Mouse (Mus musculus) neural tube, embryonic 14.5 days (tissue): ENCODE measurements around the gene BC048671. TPM values are rescaled to one million over a fixed set of nuclear protein-coding genes. Genes with fewer than 3 reads are reported as not detected.

Source experiments
- ATAC-seq: fragments of 200-750 bp; cut with Nextera tagmentation; 2 replicates; pipeline ENCODE4 v1.8.0; 2017; ENCODE audit warnings: low read depth, mild to moderate bottlenecking, moderate TSS enrichment, moderate library complexity
- H3K27ac ChIP-seq: fragments of 300-500 bp; sonication (generic); 2 replicates; pipeline ENCODE4 v1.5.1; 2014; ENCODE audit warnings: low read depth, mild to moderate bottlenecking, control low read depth, low read length, moderate library complexity, mixed read lengths
- H3K27me3 ChIP-seq: fragments of 300-500 bp; sonication (generic); 2 replicates; pipeline ENCODE4 v1.6.1; 2014; ENCODE audit warnings: low read length; ENCODE audit not compliant: control insufficient read depth, insufficient read depth
- H3K36me3 ChIP-seq: fragments of 300-500 bp; sonication (generic); 2 replicates; pipeline ENCODE4 v1.6.1; 2014; ENCODE audit warnings: low read length, mixed read lengths; ENCODE audit not compliant: control insufficient read depth, insufficient read depth
- H3K4me1 ChIP-seq: fragments of 300-500 bp; sonication (generic); 2 replicates; pipeline ENCODE4 v1.6.1; 2014; ENCODE audit warnings: low read length; ENCODE audit not compliant: control insufficient read depth, insufficient read depth
- H3K4me2 ChIP-seq: fragments of 300-500 bp; sonication (generic); 2 replicates; pipeline ENCODE4 v1.6.1; 2014; ENCODE audit warnings: mild to moderate bottlenecking, low read depth, low read length, control low read depth
- H3K4me3 ChIP-seq: fragments of 300-500 bp; sonication (generic); 2 replicates; pipeline ENCODE4 v1.5.1; 2014; ENCODE audit warnings: low read depth, low read length, control low read depth, mixed read lengths
- H3K9ac ChIP-seq: fragments of 300-500 bp; sonication (generic); replicated peaks from 2 replicates; pipeline ENCODE4 v1.6.1; 2014; ENCODE audit warnings: low read depth, mild to moderate bottlenecking, control low read depth, low read length, mixed read lengths
- H3K9me3 ChIP-seq: fragments of 300-500 bp; sonication (generic); 2 replicates; pipeline ENCODE4 v1.6.1; 2016; ENCODE audit warnings: low read length; ENCODE audit not compliant: control insufficient read depth
- WGBS: fragments of 180-500 bp; shearing (Covaris S2); extraction: QIAGEN DNeasy Blood & Tissue Kit; methylation state at CpG from one replicate; pipeline ENCODE4 v1.1.7; 2014; 5-methylcytosine and 5-hydroxymethylcytosine counted together
- polyA plus RNA-seq: library from polyadenylated mRNA; unstranded; fragments of >200 nt; fragmentation: Nextera tagmentation; extraction: Ambion mirVana; gene quantifications from 2 replicates; pipeline ENCODE4 v1.2.1, GENCODE M21; 2014

The BC048671 gene
- polyA plus RNA-seq, 1 experiment from 2014 or later: not detected

DNA sequence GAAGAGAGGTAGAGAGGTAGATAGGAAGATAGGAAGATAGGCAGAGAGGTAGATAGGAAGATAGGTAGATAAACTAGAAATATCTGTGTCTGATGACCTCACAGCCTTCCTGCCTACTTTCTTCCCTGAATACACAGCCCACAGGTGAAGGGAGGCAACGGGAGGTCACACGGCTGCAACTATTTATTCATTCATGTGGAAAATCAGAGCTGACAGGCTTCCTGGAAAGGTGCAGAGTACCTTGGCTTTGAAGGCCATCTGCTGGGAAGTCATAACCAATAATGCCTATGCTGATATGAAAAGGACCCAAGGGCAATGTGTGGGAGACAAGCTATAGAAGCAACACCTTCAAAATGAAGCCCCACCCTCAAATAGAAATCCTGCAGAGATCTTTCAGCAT lies 41.3 kb downstream of the BC048671 start:
- WGBS: 85% methylated on average over 2 of the region's 2 CpGs
- ATAC-seq: no peak
- Histone ChIP-seq H3K4me1 (no peaks in the 10 kb centered on the region), H3K9me3 (no peaks in the 10 kb centered on the region), H3K4me2 (no peak overlapping the region), H3K27me3 (no peaks in the 10 kb centered on the region), H3K27ac (no peak overlapping the region), H3K9ac (no peak overlapping the region), H3K4me3 (no peak overlapping the region), H3K36me3 (no peaks in the 10 kb centered on the region)

DNA sequence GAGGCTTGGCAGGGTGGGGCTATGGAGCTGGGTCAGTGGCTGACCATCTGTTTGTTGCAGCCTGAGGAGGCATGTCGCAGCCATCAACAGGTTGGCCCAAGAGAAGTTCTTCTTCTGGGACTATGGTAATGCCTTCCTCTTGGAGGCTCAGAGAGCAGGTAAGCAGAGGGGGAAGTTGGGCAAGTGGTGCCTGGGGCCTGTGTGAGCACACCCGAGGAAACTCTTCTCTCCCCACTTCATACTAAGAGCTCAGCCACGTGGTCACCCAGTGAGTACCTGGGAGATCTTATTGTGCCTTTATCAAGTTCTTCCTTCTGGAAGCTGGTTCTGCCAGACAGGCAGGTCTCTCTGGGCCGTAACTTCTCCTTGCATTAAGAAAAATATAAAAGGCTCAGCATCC lies 46.2 kb downstream of the BC048671 start:
- Histone ChIP-seq H3K4me2 (no peak overlapping the region), H3K4me1 (no peaks in the 10 kb centered on the region), H3K36me3 (no peaks in the 10 kb centered on the region), H3K27me3 (no peaks in the 10 kb centered on the region), H3K27ac (no peak overlapping the region), H3K4me3 (no peak overlapping the region), H3K9ac (no peak overlapping the region), H3K9me3 (no peaks in the 10 kb centered on the region)
- no peak for ATAC-seq
- WGBS: 88% methylated on average over 4 of the region's 4 CpGs

DNA sequence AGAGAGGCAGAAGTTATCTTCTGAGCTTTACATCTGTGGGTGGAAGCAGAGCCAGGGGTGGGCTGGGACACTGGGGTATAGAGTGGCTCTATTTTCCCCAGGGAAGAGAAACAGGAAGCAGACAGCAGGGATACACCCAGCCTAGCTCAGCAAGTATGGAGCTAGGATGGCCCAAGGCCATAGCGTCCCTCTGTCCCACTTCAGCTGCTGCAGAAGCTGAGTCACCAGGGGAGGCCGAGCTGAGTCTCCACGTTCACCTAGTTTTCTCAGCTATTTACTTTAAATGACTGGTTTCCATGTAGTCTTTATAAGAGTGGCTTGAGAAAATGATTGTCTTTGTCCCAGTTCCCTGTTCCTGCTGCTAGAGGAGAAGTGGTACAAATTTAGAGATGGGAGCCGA lies 47.5 kb downstream of the BC048671 start:
- Histone ChIP-seq H3K4me3 (no peak overlapping the region), H3K4me1 (no peaks in the 10 kb centered on the region), H3K27ac (no peak overlapping the region), H3K4me2 (no peak overlapping the region), H3K36me3 (no peaks in the 10 kb centered on the region), H3K27me3 (no peaks in the 10 kb centered on the region), H3K9me3 (no peaks in the 10 kb centered on the region), H3K9ac (no peak overlapping the region)
- WGBS: 80% methylated on average over 4 of the region's 4 CpGs
- no peak for ATAC-seq

DNA sequence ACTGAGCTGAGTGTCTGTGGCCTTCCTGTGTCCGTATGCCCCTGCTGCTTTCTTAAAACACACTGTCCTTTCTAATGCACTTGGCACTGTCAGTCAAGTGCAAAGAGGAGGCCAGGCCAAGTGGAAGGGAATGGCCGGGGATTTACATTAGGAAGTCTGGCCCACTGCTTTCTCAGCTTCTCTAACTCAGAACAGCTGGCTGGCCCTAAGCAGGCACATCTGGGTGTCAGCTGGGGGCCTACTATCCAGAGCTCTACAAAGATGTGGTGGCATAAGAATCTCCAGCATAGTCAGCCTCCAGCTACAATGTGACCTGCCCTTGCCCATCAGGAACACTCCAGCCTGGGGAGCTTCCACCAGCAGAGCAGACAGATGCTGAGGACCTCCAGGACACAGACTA lies 49.0 kb downstream of the BC048671 start:
- Histone ChIP-seq H3K4me3 (no peak overlapping the region), H3K4me2 (no peak overlapping the region), H3K9ac (no peak overlapping the region), H3K4me1 (no peaks in the 10 kb centered on the region), H3K27ac (no peak overlapping the region), H3K27me3 (no peaks in the 10 kb centered on the region), H3K36me3 (no peaks in the 10 kb centered on the region), H3K9me3 (no peaks in the 10 kb centered on the region)
- 77% methylated on average over 2 of the region's 2 CpGs for WGBS
- ATAC-seq: no peak

Other genes with a start within 250 kb of the BC048671 start
- gene Vmn1r49, start 222.7 kb upstream of the BC048671 start, polyA plus RNA-seq: not detected in 2 replicates
- not detected in 2 replicates for gene Vmn1r50, start 199.8 kb upstream of the BC048671 start, polyA plus RNA-seq
- 0.05 TPM in 1 of 2 replicates, not detected in the other for gene Vmn1r51, start 178.6 kb upstream of the BC048671 start, polyA plus RNA-seq
- gene Vmn1r52, start 126.4 kb upstream of the BC048671 start, polyA plus RNA-seq: not detected in 2 replicates
- gene V1ra8, start 98.4 kb upstream of the BC048671 start, polyA plus RNA-seq: not detected in 2 replicates
- not detected in 2 replicates for gene Vmn1r53, start 76.8 kb upstream of the BC048671 start, polyA plus RNA-seq
- gene Vmn1r54, start 54.9 kb upstream of the BC048671 start, polyA plus RNA-seq: not detected in 2 replicates
- 0.21 and 0.28 TPM in 2 replicates for gene Chst13, start 24.0 kb downstream of the BC048671 start, polyA plus RNA-seq
- not detected in 2 replicates for gene Uroc1, start 32.1 kb downstream of the BC048671 start, polyA plus RNA-seq
- 13.7 and 16.4 TPM in 2 replicates for gene Zxdc, start 68.3 kb downstream of the BC048671 start, polyA plus RNA-seq
- 7.4 and 8.5 TPM in 2 replicates for gene Cfap100, start 127.6 kb downstream of the BC048671 start, polyA plus RNA-seq
- 16.1 and 16.6 TPM in 2 replicates for gene Klf15, start 161.4 kb downstream of the BC048671 start, polyA plus RNA-seq
- gene Aldh1l1, start 185.2 kb downstream of the BC048671 start, polyA plus RNA-seq: 53.3 and 53.5 TPM in 2 replicates